Mouse (Mus musculus) kidney, embryonic 15.5 days (tissue): ENCODE results near the gene Scly. TPM values are rescaled to one million over a fixed set of nuclear protein-coding genes. Genes with fewer than 3 reads are reported as not detected.

ENCODE experiments used
- ATAC-seq: fragments of 200-750 bp; cut with Nextera tagmentation; replicated peaks from 2 replicates; pipeline ENCODE4 v1.8.0; 2017; ENCODE audit warnings: moderate TSS enrichment; ENCODE audit not compliant: low FRiP score
- H3K27ac ChIP-seq: fragments of 300-500 bp; sonication (generic); 2 replicates; pipeline ENCODE4 v1.5.1; 2015; ENCODE audit warnings: mild to moderate bottlenecking, inconsistent platforms
- H3K27me3 ChIP-seq: fragments of 300-500 bp; sonication (generic); 2 replicates; pipeline ENCODE4 v1.6.1; 2015; ENCODE audit warnings: inconsistent platforms
- H3K36me3 ChIP-seq: fragments of 300-500 bp; sonication (generic); 2 replicates; pipeline ENCODE4 v1.6.1; 2015; ENCODE audit warnings: inconsistent platforms
- H3K4me1 ChIP-seq: fragments of 300-500 bp; sonication (generic); 2 replicates; pipeline ENCODE4 v1.6.1; 2015; ENCODE audit warnings: inconsistent platforms
- H3K4me2 ChIP-seq: fragments of 300-500 bp; sonication (generic); 2 replicates; pipeline ENCODE4 v1.6.1; 2015; ENCODE audit warnings: moderate library complexity, mild to moderate bottlenecking, inconsistent platforms
- H3K4me3 ChIP-seq: fragments of 300-500 bp; sonication (generic); replicated peaks from 2 replicates; pipeline ENCODE4 v1.5.1; 2015; ENCODE audit warnings: mild to moderate bottlenecking, inconsistent platforms
- H3K9ac ChIP-seq: fragments of 300-500 bp; sonication (generic); 2 replicates; pipeline ENCODE4 v1.6.1; 2015; ENCODE audit warnings: mild to moderate bottlenecking, inconsistent platforms
- H3K9me3 ChIP-seq: fragments of 300-500 bp; sonication (generic); replicated peaks from 2 replicates; pipeline ENCODE4 v1.6.1; 2016; ENCODE audit warnings: inconsistent platforms
- WGBS: fragments of 180-500 bp; shearing (Covaris S2); methylation state at CpG from one replicate; pipeline ENCODE4 v1.1.7; 2015; ENCODE audit warnings: mixed read lengths; 5-methylcytosine and 5-hydroxymethylcytosine counted together
- polyA plus RNA-seq: library from polyadenylated mRNA; unstranded; fragments of >200 nt; fragmentation: Nextera tagmentation; extraction: Ambion mirVana; gene quantifications from 2 replicates; pipeline ENCODE4 v1.2.1, GENCODE M21; 2015

Gene Scly
- polyA plus RNA-seq, 1 experiment from 2014 or later: 22.2 TPM

GRCm38 (mm10) chr1:91344921-91345685 is 47.0 kb downstream of the Scly start:
- H3K4me1 ChIP-seq: peaks cover 21% of the 10 kb centered on the region
- ATAC-seq: peak; percentile 66

GRCm38 (mm10) chr1:91346892-91347291 is 48.8 kb downstream of the Scly start:
- Histone ChIP-seq H3K27ac (no peak overlapping the region), H3K4me2 (no peak overlapping the region), H3K27me3 (peaks cover 49% of the 10 kb centered on the region), H3K9me3 (no peaks in the 10 kb centered on the region), H3K36me3 (no peaks in the 10 kb centered on the region), H3K4me1 (peaks cover 21% of the 10 kb centered on the region), H3K4me3 (no peak overlapping the region), H3K9ac (no peak overlapping the region)
- ATAC-seq: peak; percentile 52; the same call in 1 of the 2 replicates
- WGBS: 37% methylated on average over 3 of the region's 3 CpGs

More at GRCm38 (mm10) chr1:91344921-91345685, 47.0 kb downstream of the Scly start:
- no peaks in the 10 kb centered on the region for H3K36me3 ChIP-seq
- no peaks in the 10 kb centered on the region for H3K9me3 ChIP-seq
- 2% methylated on average over 68 of the region's 68 CpGs for WGBS
- H3K4me3 ChIP-seq: peak overlapping the region; percentile 34
- no peak overlapping the region for H3K9ac ChIP-seq
- no peak overlapping the region for H3K27ac ChIP-seq
- peak overlapping the region; percentile 66 for H3K4me2 ChIP-seq
- H3K27me3 ChIP-seq: peaks cover 57% of the 10 kb centered on the region

DNA sequence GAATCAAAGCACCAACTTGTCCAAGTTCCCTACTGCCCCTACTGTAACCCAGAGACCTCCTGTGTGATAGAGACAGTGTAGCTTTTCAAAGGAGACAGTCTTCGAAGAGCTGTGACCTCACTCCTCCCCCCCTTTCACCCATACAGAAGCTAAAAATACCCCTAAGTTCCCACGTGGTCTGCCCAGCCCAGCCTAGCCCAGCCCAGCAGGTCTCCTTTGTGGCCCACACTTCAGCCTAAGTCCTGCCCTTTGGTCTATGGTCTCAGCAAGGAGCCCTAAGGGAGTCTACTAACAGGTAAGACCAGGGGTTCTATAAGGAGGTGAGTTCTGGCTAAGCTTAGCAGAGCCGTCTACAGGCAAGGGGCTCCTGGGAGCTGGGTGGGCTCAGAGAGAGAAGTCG is 52.7 kb downstream of the Scly start, which contains the start of gene Klhl30:
TSS of gene Klhl30 (plus strand) at position 176 of the 400 bp plus-strand sequence.
- Histone ChIP-seq H3K9ac (no peak within 1 kb of the TSS), H3K27me3 (peaks cover 10% of the 10 kb centered on the region), H3K4me2 (no peak within 1 kb of the TSS), H3K4me3 (no peak within 1 kb of the TSS), H3K27ac (no peak within 1 kb of the TSS), H3K36me3 (no peaks in the 10 kb centered on the region), H3K9me3 (no peaks in the 10 kb centered on the region), H3K4me1 (no peaks in the 10 kb centered on the region)
- ATAC-seq: no peak
- WGBS: 57% methylated on average over 4 of the region's 4 CpGs

GRCm38 (mm10) chr1:91351249-91351648 is 53.1 kb downstream of the Scly start:
- Histone ChIP-seq H3K9ac (no peak overlapping the region), H3K27me3 (peaks cover 6% of the 10 kb centered on the region), H3K4me3 (no peak overlapping the region), H3K4me1 (no peaks in the 10 kb centered on the region), H3K36me3 (no peaks in the 10 kb centered on the region), H3K4me2 (no peak overlapping the region), H3K27ac (no peak overlapping the region), H3K9me3 (no peaks in the 10 kb centered on the region)
- 71% methylated on average over 3 of the region's 3 CpGs for WGBS
- no peak for ATAC-seq

GRCm38 (mm10) chr1:91352277-91352676 is 54.1 kb downstream of the Scly start:
- Histone ChIP-seq H3K4me2 (no peak overlapping the region), H3K4me3 (no peak overlapping the region), H3K4me1 (no peaks in the 10 kb centered on the region), H3K27me3 (no peaks in the 10 kb centered on the region), H3K36me3 (no peaks in the 10 kb centered on the region), H3K27ac (no peak overlapping the region), H3K9ac (no peak overlapping the region), H3K9me3 (no peaks in the 10 kb centered on the region)
- no peak for ATAC-seq
- 82% methylated on average over 2 of the region's 2 CpGs for WGBS

- 83% methylated on average over 11 of the region's 11 CpGs for WGBS
- Histone ChIP-seq H3K4me3 (no peak overlapping the region), H3K9ac (no peak overlapping the region), H3K4me2 (no peak overlapping the region), H3K9me3 (no peaks in the 10 kb centered on the region), H3K4me1 (no peaks in the 10 kb centered on the region), H3K27ac (no peak overlapping the region), H3K36me3 (no peaks in the 10 kb centered on the region), H3K27me3 (no peaks in the 10 kb centered on the region)
- no peak for ATAC-seq
These were observed 58.0 kb downstream of the Scly start for GRCm38 (mm10) chr1:91356105-91356504.

DNA sequence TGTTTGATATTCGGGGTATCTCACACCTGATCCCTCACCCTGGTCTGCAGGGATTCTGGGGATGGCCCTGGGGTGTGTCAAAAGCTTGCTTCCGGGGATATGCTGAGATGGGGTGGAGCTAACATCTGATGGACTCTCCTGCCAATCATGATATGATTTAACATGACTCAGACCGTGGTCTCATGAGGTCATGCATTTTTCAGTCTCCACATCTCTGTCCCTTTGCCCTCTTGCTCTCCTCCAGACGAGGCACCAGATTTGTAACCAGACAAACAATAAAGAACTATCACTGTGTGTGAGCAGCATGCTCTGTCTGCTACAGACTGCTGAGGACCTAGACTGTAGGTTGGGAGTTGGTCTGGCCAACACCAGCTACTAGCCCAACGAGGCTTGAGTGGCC is 64.0 kb downstream of the Scly start:
- no peak overlapping the region for H3K4me3 ChIP-seq
- H3K4me1 ChIP-seq: peaks cover 16% of the 10 kb centered on the region
- no peaks in the 10 kb centered on the region for H3K27me3 ChIP-seq
- H3K4me2 ChIP-seq: no peak overlapping the region
- WGBS: 81% methylated on average over 5 of the region's 5 CpGs
- peaks cover 6% of the 10 kb centered on the region; the same call in 1 of the 2 replicates for H3K9me3 ChIP-seq
- no peak overlapping the region for H3K27ac ChIP-seq
- no peak overlapping the region for H3K9ac ChIP-seq
- no peak for ATAC-seq
- no peaks in the 10 kb centered on the region for H3K36me3 ChIP-seq

DNA sequence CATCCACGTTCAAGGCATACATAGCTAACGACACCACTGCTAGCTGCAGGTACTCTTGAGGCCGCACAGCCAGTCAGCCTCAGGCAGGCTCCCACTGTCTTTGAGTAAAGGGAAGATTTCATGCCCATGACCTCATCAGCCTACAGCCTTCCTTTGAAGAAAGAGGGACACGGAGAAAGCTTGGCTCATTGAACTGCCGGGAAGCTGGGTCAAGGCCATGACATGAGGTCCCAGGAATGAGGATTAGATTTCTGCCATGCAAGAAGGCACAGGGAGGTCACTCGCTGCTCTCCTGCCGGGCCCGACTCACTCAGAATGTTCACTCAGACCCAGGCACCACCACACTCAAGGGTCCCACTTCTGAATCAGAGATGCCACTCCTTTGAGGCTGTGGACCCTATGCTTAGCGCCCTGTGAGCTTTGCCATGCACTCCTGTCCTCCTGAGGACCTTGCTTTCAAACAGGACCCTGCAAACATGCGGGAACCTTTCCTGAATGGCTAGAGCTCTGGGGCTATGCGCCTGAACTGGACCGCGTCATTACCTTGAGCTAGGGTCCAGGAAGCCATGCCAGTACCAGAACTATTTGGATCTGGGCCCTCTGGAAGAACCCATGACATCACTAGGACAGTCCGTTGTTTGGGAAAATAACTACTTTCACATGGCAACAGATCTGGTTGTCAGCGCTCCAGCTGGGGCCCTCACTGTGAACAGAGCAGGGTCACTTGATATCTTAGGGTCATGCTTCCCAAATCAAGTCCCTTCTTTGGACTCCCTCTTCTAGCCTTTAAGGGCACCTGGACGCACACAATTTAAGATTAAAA is 66.9 kb downstream of the Scly start:
- Histone ChIP-seq H3K9me3 (peaks cover 6% of the 10 kb centered on the region; the same call in 1 of the 2 replicates), H3K4me2 (no peak overlapping the region), H3K27ac (no peak overlapping the region), H3K4me1 (peaks cover 18% of the 10 kb centered on the region), H3K9ac (no peak overlapping the region), H3K4me3 (no peak overlapping the region), H3K36me3 (peaks cover 6% of the 10 kb centered on the region; the same call in 1 of the 2 replicates), H3K27me3 (no peaks in the 10 kb centered on the region)
- 76% methylated on average over 16 of the region's 16 CpGs for WGBS
- ATAC-seq: no peak

GRCm38 (mm10) chr1:91365816-91366214 is 67.7 kb downstream of the Scly start:
- ATAC-seq: 0 out of 2 replicates have a peak, but pooled peaks have one; percentile 8
- peaks cover 18% of the 10 kb centered on the region for H3K4me1 ChIP-seq
- 22% methylated on average over 8 of the region's 8 CpGs for WGBS
- peak overlapping the region; percentile 50 for H3K4me3 ChIP-seq
- H3K27ac ChIP-seq: no peak overlapping the region
- peaks cover 13% of the 10 kb centered on the region; the same call in 1 of the 2 replicates for H3K36me3 ChIP-seq
- no peaks in the 10 kb centered on the region for H3K27me3 ChIP-seq
- H3K9me3 ChIP-seq: peaks cover 6% of the 10 kb centered on the region; the same call in 1 of the 2 replicates
- peak overlapping the region; percentile 87 for H3K4me2 ChIP-seq
- H3K9ac ChIP-seq: peak overlapping the region; percentile 48; the same call in 1 of the 2 replicates

DNA sequence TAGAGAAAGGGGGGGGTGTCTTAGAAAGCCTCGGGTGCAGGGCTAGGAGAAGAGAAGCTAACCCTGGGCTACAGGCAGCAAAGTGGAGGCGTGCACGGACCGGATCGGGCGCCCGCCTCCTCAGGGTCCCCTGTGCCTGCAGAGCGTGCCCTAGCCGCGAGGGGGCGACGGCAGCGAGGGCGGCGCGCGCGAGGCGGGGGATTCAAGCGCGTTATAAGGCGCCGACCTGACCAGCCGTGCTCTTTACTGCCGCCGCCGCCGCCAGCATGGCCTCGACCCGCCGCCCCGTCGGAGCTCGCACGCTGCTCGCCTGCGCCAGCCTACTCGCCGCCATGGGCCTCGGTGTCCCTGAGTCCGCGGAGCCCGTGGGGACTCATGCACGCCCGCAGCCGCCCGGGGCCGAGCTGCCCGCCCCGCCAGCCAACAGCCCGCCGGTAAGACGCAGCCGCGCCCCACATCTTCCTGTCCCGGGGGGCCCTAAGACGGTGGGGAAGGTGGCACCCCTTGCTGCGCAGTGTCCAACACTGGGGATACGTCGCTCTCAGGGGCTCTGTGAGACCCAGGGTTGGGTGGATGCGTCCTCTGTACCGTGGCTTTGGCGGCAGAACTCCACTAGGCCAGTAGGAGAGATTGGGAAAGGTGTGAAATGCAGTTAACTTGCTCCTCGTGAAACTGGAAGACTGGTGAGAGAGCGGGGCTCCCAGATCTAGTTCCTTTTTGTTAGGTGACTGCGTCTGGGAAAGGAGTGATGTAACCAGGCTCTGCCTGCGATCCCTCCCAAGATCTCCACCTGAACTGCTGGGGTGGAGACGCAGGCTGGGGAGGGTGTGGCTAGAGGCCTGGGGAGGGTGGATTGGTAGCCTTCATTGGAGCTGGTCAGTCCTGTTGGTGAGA is 68.3 kb downstream of the Scly start, which contains the start of gene Erfe:
TSS of gene Erfe (plus strand) at position 216 of the 894 bp plus-strand sequence.
- H3K4me2 ChIP-seq: peak within 1 kb of the TSS; percentile 87
- no peak within 1 kb of the TSS for H3K27ac ChIP-seq
- H3K9ac ChIP-seq: peak within 1 kb of the TSS; percentile 48
- WGBS: 2% methylated on average over 68 of the region's 68 CpGs
- H3K27me3 ChIP-seq: no peaks in the 10 kb centered on the region
- peak; percentile 72 for ATAC-seq
- peaks cover 18% of the 10 kb centered on the region for H3K4me1 ChIP-seq
- peak within 1 kb of the TSS; percentile 50 for H3K4me3 ChIP-seq
- peaks cover 20% of the 10 kb centered on the region for H3K36me3 ChIP-seq
- H3K9me3 ChIP-seq: peaks cover 6% of the 10 kb centered on the region; the same call in 1 of the 2 replicates

DNA sequence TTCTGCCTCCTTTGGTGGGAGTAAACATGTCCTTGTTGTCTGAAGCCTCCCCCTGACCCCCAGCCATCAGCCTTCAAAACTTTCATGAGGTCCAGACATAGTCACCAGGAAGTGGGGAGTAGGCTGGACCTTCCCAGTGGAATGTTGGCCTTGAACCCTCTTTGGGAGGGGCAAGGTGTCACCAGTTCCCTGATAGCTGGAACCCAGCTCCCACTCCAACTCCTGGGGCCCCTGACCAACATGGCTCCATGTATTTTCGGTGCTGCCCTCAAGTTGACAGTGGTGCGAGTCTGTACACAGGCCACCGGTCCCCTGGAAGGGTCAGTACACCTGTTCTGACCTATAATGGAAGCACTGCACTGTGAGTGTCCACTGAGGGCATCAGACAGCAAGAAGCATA is 69.2 kb downstream of the Scly start:
- H3K4me2 ChIP-seq: peak overlapping the region; percentile 87

More for the DNA sequence above, 69.2 kb downstream of the Scly start:
- H3K27me3 ChIP-seq: no peaks in the 10 kb centered on the region
- H3K9me3 ChIP-seq: peaks cover 6% of the 10 kb centered on the region; the same call in 1 of the 2 replicates
- H3K4me1 ChIP-seq: peaks cover 18% of the 10 kb centered on the region
- no peak overlapping the region for H3K9ac ChIP-seq
- H3K4me3 ChIP-seq: no peak overlapping the region
- 95% methylated on average over 3 of the region's 3 CpGs for WGBS
- H3K27ac ChIP-seq: no peak overlapping the region
- H3K36me3 ChIP-seq: peaks cover 28% of the 10 kb centered on the region
- ATAC-seq: no peak
